ENCODE assay signal across 10 mouse cellular contexts in genomic region chr4:126237721-126238242, GRCm38 (mm10). TPM values are rescaled to one million over a fixed set of nuclear protein-coding genes. Genes with fewer than 3 reads are reported as not detected.
DNase-seq lines count a peak whose midpoint lies in the region; ATAC-seq lines count a peak whose summit lies in the region.
"Had no signal": no experiment of that assay in that cellular context is flagged by ENCODE, and none has a peak within 500 bp of the region (broad histone marks: within the 10 kb centered on the region; RNA-seq: fewer than 3 reads in every experiment).

No protein-coding gene starts in this region.

- H3K27ac ChIP-seq in midbrain, embryonic 11.5 days (ENCODE audit: low read depth, low read length) = no peak overlapping the region
- H3K27ac ChIP-seq in midbrain, embryonic 15.5 days = no peak overlapping the region
- H3K27ac ChIP-seq: midbrain, embryonic 10.5 days; stomach, embryonic 15.5 days had no signal

- intact Hi-C loops in gastrocnemius, postnatal 36 days (cut with DNase I) = loop anchor here (2.0 kb wide), 1 partner anchor 19 kb away; the partner anchor contains the start of gene Map7d1

- H3K4me2 ChIP-seq in midbrain, embryonic 11.5 days = no peak overlapping the region
- H3K4me2 ChIP-seq in midbrain, embryonic 15.5 days = no peak overlapping the region

- ATAC-seq in midbrain, embryonic 11.5 days (ENCODE audit: low FRiP score) = no peak; the same call in 1 of the 2 replicates
- ATAC-seq in midbrain, embryonic 15.5 days (replicated peaks) = no peak
- no peak for ATAC-seq in megakaryocyte progenitor cell, adult 5-6 weeks (replicated peaks; ENCODE audit: poor library complexity)

- WGBS in midbrain, embryonic 11.5 days = 74% methylated on average over 5 of the region's 5 CpGs
- WGBS in midbrain, embryonic 15.5 days = 63% methylated on average over 5 of the region's 5 CpGs

- H3K9me3 ChIP-seq in midbrain, embryonic 11.5 days (ENCODE audit: control insufficient read depth, low read length) = no peaks in the 10 kb centered on the region
- H3K9me3 ChIP-seq in midbrain, embryonic 15.5 days = no peaks in the 10 kb centered on the region
- H3K9me3 ChIP-seq: midbrain, embryonic 10.5 days; stomach, embryonic 15.5 days had no signal

- H3K4me3 ChIP-seq in midbrain, embryonic 11.5 days (ENCODE audit: low read depth, low read length) = no peak overlapping the region
- H3K4me3 ChIP-seq in midbrain, embryonic 15.5 days = no peak overlapping the region
- H3K4me3 ChIP-seq: midbrain, embryonic 10.5 days; stomach, embryonic 15.5 days had no signal

- no peaks in the 10 kb centered on the region for H3K27me3 ChIP-seq in midbrain, embryonic 11.5 days (ENCODE audit: control insufficient read depth, insufficient read depth, low read length)
- H3K27me3 ChIP-seq in midbrain, embryonic 15.5 days (replicated peaks) = no peaks in the 10 kb centered on the region
- no peaks in the 10 kb centered on the region for H3K27me3 ChIP-seq in splenic B cell, adult 2 months (ENCODE audit: control insufficient read depth, insufficient read depth, low read length, poor library complexity, severe bottlenecking)
- H3K27me3 ChIP-seq: stomach, embryonic 15.5 days had no signal

- H3K9ac ChIP-seq in midbrain, embryonic 11.5 days (ENCODE audit: low read length) = no peak overlapping the region; the same call in 1 of the 2 replicates
- H3K9ac ChIP-seq in midbrain, embryonic 15.5 days = no peak overlapping the region
- H3K9ac ChIP-seq: stomach, embryonic 15.5 days had no signal

- 0 out of 2 replicates have a peak, but pooled peaks cover 2% of the 10 kb centered on the region for H3K4me1 ChIP-seq in midbrain, embryonic 11.5 days (ENCODE audit: control insufficient read depth, insufficient read depth, low read length)
- H3K4me1 ChIP-seq in midbrain, embryonic 15.5 days = 0 out of 2 replicates have a peak, but pooled peaks cover 4% of the 10 kb centered on the region

- peak; percentile 73 for DNase-seq in gastrocnemius, adult 18-20 months (ENCODE audit: low spot score)
- DNase-seq in gastrocnemius, postnatal 36 days = no peak
- peak; percentile 82 for DNase-seq in midbrain, embryonic 11.5 days (ENCODE audit: low spot score, missing footprints)
- DNase-seq in heart, adult 8-10 months (ENCODE audit: low spot score) = peak; percentile 71
- DNase-seq in splenic B cell, adult 2 months (ENCODE audit: low read depth, low spot score) = peak; percentile 43
- no peak for DNase-seq in spleen, postnatal 10 days (ENCODE audit: low spot score in 2 of 2)

- peaks cover 56% of the 10 kb centered on the region for H3K36me3 ChIP-seq in midbrain, embryonic 11.5 days (ENCODE audit: control insufficient read depth, insufficient read depth, low read length)
- peaks cover 72% of the 10 kb centered on the region for H3K36me3 ChIP-seq in midbrain, embryonic 15.5 days (replicated peaks)
- peaks cover 8% of the 10 kb centered on the region for H3K36me3 ChIP-seq in splenic B cell, adult 2 months (ENCODE audit: control insufficient read depth, insufficient read depth, low read length, poor library complexity, severe bottlenecking)

RNA-seq across cellular contexts. Expression of gene Map7d1, which starts 18.4 kb away (rescaled TPM):
- 100 to 1,000 TPM; 185 to 200 TPM for total RNA-seq in gastrocnemius, adult 18-20 months (2021)
- 100 to 1,000 TPM; 165 to 207 TPM for total RNA-seq in gastrocnemius, postnatal 36 days (2021)
- 61.8 and 68.7 TPM in 2 replicates for polyA plus RNA-seq in midbrain, embryonic 11.5 days (2014; fragmentation: Nextera tagmentation; extraction: Ambion mirVana)
- polyA plus RNA-seq in midbrain, embryonic 15.5 days (2015; fragmentation: Nextera tagmentation; extraction: Ambion mirVana) = 85.4 and 92.1 TPM in 2 replicates
- 100 to 1,000 TPM; 266 to 279 (median 267) TPM for total RNA-seq in heart, adult 8-10 months (2022)
- total RNA-seq in megakaryocyte progenitor cell, adult 5-6 weeks (2015) = 18.8 and 21.1 TPM in 2 replicates
- total RNA-seq in megakaryocyte progenitor cell, adult 5-6 weeks (2017) = 35.8 and 39.6 TPM in 2 replicates

RNA-seq across cellular contexts. Expression of gene Trappc3, which starts 24.3 kb away (rescaled TPM):
- total RNA-seq in gastrocnemius, adult 18-20 months (2021) = 10 to 100 TPM; 21.0 to 26.8 TPM
- total RNA-seq in gastrocnemius, postnatal 36 days (2021) = 10 to 100 TPM; 15.9 to 17.9 TPM
- polyA plus RNA-seq in midbrain, embryonic 11.5 days (2014; fragmentation: Nextera tagmentation; extraction: Ambion mirVana) = 37.1 and 38.9 TPM in 2 replicates
- polyA plus RNA-seq in midbrain, embryonic 15.5 days (2015; fragmentation: Nextera tagmentation; extraction: Ambion mirVana) = 184 and 188 TPM in 2 replicates
- 10 to 100 TPM; 45.4 to 56.5 (median 51.6) TPM for total RNA-seq in heart, adult 8-10 months (2022)
- total RNA-seq in megakaryocyte progenitor cell, adult 5-6 weeks (2015) = 33.5 and 38.5 TPM in 2 replicates
- total RNA-seq in megakaryocyte progenitor cell, adult 5-6 weeks (2017) = 54.6 and 61.8 TPM in 2 replicates

RNA-seq across cellular contexts. Expression of gene Thrap3, which starts 35.2 kb away (rescaled TPM):
- 100 to 1,000 TPM in 1 of 2 experiments, 10 to 100 TPM in 1; 94.1 to 101 TPM for total RNA-seq in gastrocnemius, adult 18-20 months (2021)
- total RNA-seq in gastrocnemius, postnatal 36 days (2021) = 100 to 1,000 TPM in 1 of 2 experiments, 10 to 100 TPM in 1; 87.9 to 106 TPM
- 192 and 219 TPM in 2 replicates for polyA plus RNA-seq in midbrain, embryonic 11.5 days (2014; fragmentation: Nextera tagmentation; extraction: Ambion mirVana)
- polyA plus RNA-seq in midbrain, embryonic 15.5 days (2015; fragmentation: Nextera tagmentation; extraction: Ambion mirVana) = 140 and 150 TPM in 2 replicates
- total RNA-seq in heart, adult 8-10 months (2022) = 100 to 1,000 TPM; 112 to 128 (median 121) TPM
- total RNA-seq in megakaryocyte progenitor cell, adult 5-6 weeks (2015) = 172 and 184 TPM in 2 replicates
- 286 and 377 TPM in 2 replicates for total RNA-seq in megakaryocyte progenitor cell, adult 5-6 weeks (2017)

RNA-seq across cellular contexts. Expression of gene Col8a2, which starts 48.8 kb away (rescaled TPM):
- 1 to 10 TPM in 1 of 2 experiments, under 1 TPM in 1; 0.89 to 1.4 TPM for total RNA-seq in gastrocnemius, adult 18-20 months (2021)
- 1 to 10 TPM; 1.6 to 2.2 TPM for total RNA-seq in gastrocnemius, postnatal 36 days (2021)
- polyA plus RNA-seq in midbrain, embryonic 11.5 days (2014; fragmentation: Nextera tagmentation; extraction: Ambion mirVana) = 9.1 and 9.5 TPM in 2 replicates
- 2.6 and 2.9 TPM in 2 replicates for polyA plus RNA-seq in midbrain, embryonic 15.5 days (2015; fragmentation: Nextera tagmentation; extraction: Ambion mirVana)
- total RNA-seq in heart, adult 8-10 months (2022) = under 1 TPM; 0.35 to 0.91 (median 0.46) TPM
- total RNA-seq in megakaryocyte progenitor cell, adult 5-6 weeks (2015) = not detected in 2 replicates
- total RNA-seq in megakaryocyte progenitor cell, adult 5-6 weeks (2017) = not detected in 2 replicates

Comparison
In these comparisons a context has a peak if more than half of its experiments do, and no peak if none do; other contexts are left out.
1. DNase-seq: peak in gastrocnemius, adult 18-20 months (single experiment), midbrain, embryonic 11.5 days (single experiment), heart, adult 8-10 months (single experiment) and splenic B cell, adult 2 months (single experiment); none in gastrocnemius, postnatal 36 days (0 of 2) and spleen, postnatal 10 days (0 of 2).
2. RNA of gene Map7d1, which starts 18.4 kb away (total RNA-seq): 266 to 279 TPM in heart, adult 8-10 months, 165 to 207 TPM in gastrocnemius, postnatal 36 days and 185 to 200 TPM in gastrocnemius, adult 18-20 months; 18.8 to 39.6 TPM in megakaryocyte progenitor cell, adult 5-6 weeks; every median in the first group is over 4 times any median in the second.